Mouse (Mus musculus) testis, adult 2 months (tissue): ENCODE results near the gene Ctf2. TPM values are rescaled to one million over a fixed set of nuclear protein-coding genes. Genes with fewer than 3 reads are reported as not detected.
A peak's percentile ranks its signal among the peaks of the same experiment; 100 is the strongest.

Experiments used
- H3K27ac ChIP-seq: fragments of 200-500 bp; 2 replicates; pipeline ENCODE4 v1.5.1; 2012; ENCODE audit warnings: low read depth, low read length; ENCODE audit not compliant: control insufficient read depth, insufficient read depth
- H3K27me3 ChIP-seq: fragments of 200-500 bp; 2 replicates; pipeline ENCODE4 v1.6.1; 2012; ENCODE audit warnings: mild to moderate bottlenecking, low read length, moderate library complexity; ENCODE audit not compliant: control insufficient read depth, insufficient read depth
- H3K36me3 ChIP-seq: fragments of 200-500 bp; 2 replicates; pipeline ENCODE4 v1.6.1; 2012; ENCODE audit warnings: mild to moderate bottlenecking, low read length; ENCODE audit not compliant: control insufficient read depth, insufficient read depth
- H3K4me1 ChIP-seq: fragments of 200-500 bp; 2 replicates; pipeline ENCODE4 v1.6.1; 2012; ENCODE audit warnings: low read length; ENCODE audit not compliant: control insufficient read depth, insufficient read depth
- H3K4me3 ChIP-seq: fragments of 200-500 bp; 2 replicates; pipeline ENCODE4 v1.5.1; 2012; ENCODE audit warnings: low read depth, mild to moderate bottlenecking, low read length, moderate library complexity, mixed read lengths; ENCODE audit not compliant: control insufficient read depth
- CTCF ChIP-seq: fragments of 200-500 bp; IDR thresholded peaks from 2 replicates; pipeline ENCODE4 v1.5.1; 2012; ENCODE audit warnings: low read depth, mild to moderate bottlenecking, inconsistent platforms, low read length, moderate library complexity; ENCODE audit not compliant: control insufficient read depth, insufficient read depth, insufficient replicate concordance
- POLR2A ChIP-seq: fragments of 200-500 bp; IDR thresholded peaks from 2 replicates; pipeline ENCODE4 v1.6.1; 2012; ENCODE audit warnings: low read depth, mild to moderate bottlenecking, inconsistent platforms, low read length, moderate library complexity; ENCODE audit not compliant: control insufficient read depth
- polyA plus RNA-seq: library from polyadenylated mRNA; depleted of rRNA; stranded (reverse); fragments of >200 nt; gene quantifications from 2 replicates; pipeline ENCODE4 v1.2.3, GENCODE M21; 2012

The Ctf2 gene
- polyA plus RNA-seq, 1 experiment = not detected

DNA sequence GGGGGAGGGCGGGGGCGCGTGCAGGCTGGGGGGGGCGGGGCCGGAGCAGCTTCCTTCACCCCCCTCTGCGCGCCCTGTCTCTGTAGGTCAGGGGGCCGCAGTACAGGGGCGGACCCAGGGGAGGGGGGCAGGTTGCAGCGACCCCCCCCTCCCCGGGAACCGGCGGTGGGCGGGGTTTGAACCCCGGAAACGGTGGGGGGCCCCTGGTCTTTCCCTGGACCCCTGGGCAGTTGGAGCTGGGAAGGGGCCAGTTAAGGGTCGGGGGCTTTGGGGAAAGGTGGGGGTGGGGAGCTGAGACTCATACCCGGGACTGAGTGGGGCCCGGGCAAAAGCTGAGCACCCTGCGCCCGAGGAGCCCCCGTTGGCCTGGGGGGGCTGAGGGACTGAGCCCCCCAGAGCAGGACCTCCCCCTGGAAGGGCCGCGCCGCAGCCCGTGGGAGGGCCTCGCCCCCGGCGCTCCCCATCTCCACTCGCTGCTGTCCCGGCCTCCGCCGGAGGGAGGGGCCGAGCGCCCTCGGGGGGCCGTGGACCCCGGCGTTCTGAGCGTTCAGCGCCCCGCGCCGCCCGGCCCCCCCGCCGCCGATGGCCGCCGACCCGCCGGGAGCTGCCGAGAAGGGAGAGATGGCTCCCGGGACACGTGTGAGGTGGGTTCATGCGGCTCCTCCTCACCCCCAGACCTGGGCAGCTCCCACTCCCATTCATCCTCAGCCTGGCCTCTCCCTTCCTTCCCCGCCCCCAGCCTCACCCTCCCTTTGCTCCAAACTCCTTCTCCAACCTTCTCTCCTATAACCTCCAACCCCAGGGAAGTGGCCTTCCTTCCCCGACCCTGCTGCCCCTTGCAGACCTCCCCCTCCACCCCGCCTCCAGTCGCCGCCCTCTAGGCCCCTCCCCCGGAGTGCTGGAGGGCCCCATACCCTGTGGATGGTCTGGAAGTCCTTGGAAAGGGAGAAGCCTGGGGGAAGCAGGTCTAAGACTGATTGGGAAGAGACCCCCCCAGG, 14.8 kb upstream of the Ctf2 start:
- TF ChIP-seq POLR2A = no peak
- no peak for TF ChIP-seq CTCF
- Histone ChIP-seq H3K4me3 (peak overlapping the region; percentile 81), H3K36me3 (peaks cover 2% of the 10 kb centered on the region; the same call in 1 of the 2 replicates), H3K27me3 (no peaks in the 10 kb centered on the region), H3K4me1 (peaks cover 4% of the 10 kb centered on the region; the same call in 1 of the 2 replicates), H3K27ac (peak overlapping the region; percentile 19; the same call in 1 of the 2 replicates)

GRCm38 (mm10) chr7:127745652-127746493, 13.9 kb upstream of the Ctf2 start:
- peak overlapping the region; percentile 81 for H3K27ac ChIP-seq
- TF ChIP-seq POLR2A (peak; percentile 35; the same call in 1 of the 2 replicates), CTCF (no peak)
- no peaks in the 10 kb centered on the region; the same call in 1 of the 2 replicates for H3K36me3 ChIP-seq
- peak overlapping the region; percentile 84 for H3K4me3 ChIP-seq
- no peaks in the 10 kb centered on the region for H3K27me3 ChIP-seq
- peaks cover 4% of the 10 kb centered on the region; the same call in 1 of the 2 replicates for H3K4me1 ChIP-seq

GRCm38 (mm10) chr7:127745251-127745651, 13.3 kb upstream of the Ctf2 start:
- TF ChIP-seq CTCF (no peak), POLR2A (peak; percentile 26; the same call in 1 of the 2 replicates)
- Histone ChIP-seq H3K27ac (peak overlapping the region; percentile 81), H3K4me3 (peak overlapping the region; percentile 84), H3K4me1 (peaks cover 4% of the 10 kb centered on the region; the same call in 1 of the 2 replicates), H3K36me3 (no peaks in the 10 kb centered on the region; the same call in 1 of the 2 replicates), H3K27me3 (no peaks in the 10 kb centered on the region)

DNA sequence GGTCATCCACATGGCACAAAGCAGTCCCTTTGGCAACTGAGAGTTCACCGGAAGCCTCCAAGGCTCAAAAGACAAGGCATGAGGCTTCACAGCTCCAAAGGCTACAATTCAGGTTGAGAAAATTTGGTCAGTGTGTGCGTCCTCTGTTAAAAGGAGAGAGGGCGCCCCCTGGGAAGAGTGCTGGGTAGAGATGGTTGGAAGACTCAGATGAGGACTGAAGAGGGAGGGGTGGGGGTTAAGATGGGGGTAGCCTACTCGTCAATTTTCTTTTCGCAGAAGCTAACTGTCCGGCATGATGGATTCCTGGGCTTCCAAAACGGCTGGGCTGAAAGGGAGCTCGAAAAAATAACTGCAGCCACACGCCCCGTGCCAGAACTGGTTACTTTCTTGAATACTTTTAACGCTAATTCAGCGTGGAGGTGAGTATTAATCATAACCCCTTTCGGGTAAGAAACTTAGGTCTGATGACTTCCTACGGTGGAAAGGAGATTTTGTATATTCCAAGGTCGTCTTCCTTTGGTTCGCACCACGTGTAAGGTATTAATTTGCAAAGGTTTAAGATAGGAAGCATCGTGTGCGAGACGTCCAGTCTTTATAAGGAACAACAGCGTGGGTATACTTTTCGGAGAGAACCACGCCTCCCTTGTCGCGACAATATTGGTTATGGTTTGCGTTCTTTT, 12.5 kb upstream of the Ctf2 start, which contains the start of gene Fbxl19:
TSS of gene Fbxl19 (plus strand) at position 178 of the 680 bp plus-strand sequence.
- Histone ChIP-seq H3K27ac (peak within 1 kb of the TSS; percentile 81), H3K4me3 (peak within 1 kb of the TSS; percentile 84), H3K4me1 (peaks cover 4% of the 10 kb centered on the region; the same call in 1 of the 2 replicates), H3K27me3 (no peaks in the 10 kb centered on the region), H3K36me3 (no peaks in the 10 kb centered on the region)
- TF ChIP-seq POLR2A (no peak), CTCF (peak; percentile 11; the same call in 1 of the 2 replicates)

- Histone ChIP-seq H3K27ac (no peak overlapping the region), H3K4me3 (no peak overlapping the region), H3K4me1 (no peaks in the 10 kb centered on the region), H3K36me3 (no peaks in the 10 kb centered on the region), H3K27me3 (no peaks in the 10 kb centered on the region)
- TF ChIP-seq CTCF = no peak
- TF ChIP-seq POLR2A = no peak
Observed at GRCm38 (mm10) chr7:127730170-127730569, 1.8 kb downstream of the Ctf2 start.

- Histone ChIP-seq H3K4me3 (no peak overlapping the region), H3K36me3 (no peaks in the 10 kb centered on the region), H3K27me3 (no peaks in the 10 kb centered on the region), H3K4me1 (no peaks in the 10 kb centered on the region), H3K27ac (no peak overlapping the region)
- TF ChIP-seq POLR2A = no peak
- TF ChIP-seq CTCF = no peak
Observed at GRCm38 (mm10) chr7:127727898-127728297, 4.1 kb downstream of the Ctf2 start.
